Mouse (Mus musculus) frontal cortex, adult (tissue): ENCODE results near the gene Slc29a4.
A peak's percentile ranks its signal among the peaks of the same experiment; 100 is the strongest.

Source experiments
- ATAC-seq: cut with Nextera tagmentation; 2 replicates; pipeline ENCODE4 v1.9.2; 2017; ENCODE audit warnings: mild to moderate bottlenecking, moderate library complexity, mixed read lengths; ENCODE audit not compliant: low TSS enrichment

Gene Slc29a4

DNA sequence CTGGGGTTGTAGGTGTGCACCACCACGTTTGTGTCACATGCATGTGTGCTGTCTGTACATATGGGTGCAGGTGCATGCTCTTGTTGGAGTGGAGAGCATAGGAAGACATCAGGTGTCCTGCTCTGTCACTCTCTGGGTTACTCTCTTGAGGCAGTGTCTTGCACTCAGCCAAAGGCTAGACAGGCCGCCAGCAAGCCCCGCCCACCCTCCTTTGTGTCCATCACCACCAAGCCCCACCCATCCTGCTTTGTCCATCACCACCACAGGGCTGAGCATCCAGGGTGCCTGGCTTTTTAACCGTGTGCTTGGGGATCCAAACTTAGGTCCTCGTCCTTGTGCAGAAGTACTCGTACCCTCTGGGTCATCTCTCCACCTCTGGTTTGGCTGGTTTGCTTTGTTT lies 3.9 kb downstream of the Slc29a4 start:
- no peak for ATAC-seq

DNA sequence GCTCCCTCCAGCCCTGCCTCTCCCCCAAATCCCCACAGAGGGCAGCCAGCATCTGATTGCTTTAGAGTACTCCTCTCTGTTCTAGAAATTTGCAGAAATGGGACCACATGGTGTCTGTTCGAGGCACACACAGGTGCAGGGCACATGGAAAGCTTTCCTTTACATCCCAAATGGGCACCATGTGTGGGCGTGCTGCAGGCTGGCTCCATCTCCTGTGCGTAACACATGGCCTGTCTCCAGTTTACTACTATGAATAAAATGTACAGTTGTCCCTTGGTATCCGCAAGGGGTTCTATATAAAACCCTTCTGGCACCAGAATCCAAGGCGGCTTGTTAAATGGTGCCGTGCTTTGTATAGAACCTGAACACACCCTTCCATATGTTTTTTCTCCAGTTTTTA lies 4.6 kb downstream of the Slc29a4 start:
- peak; percentile 71 for ATAC-seq

DNA sequence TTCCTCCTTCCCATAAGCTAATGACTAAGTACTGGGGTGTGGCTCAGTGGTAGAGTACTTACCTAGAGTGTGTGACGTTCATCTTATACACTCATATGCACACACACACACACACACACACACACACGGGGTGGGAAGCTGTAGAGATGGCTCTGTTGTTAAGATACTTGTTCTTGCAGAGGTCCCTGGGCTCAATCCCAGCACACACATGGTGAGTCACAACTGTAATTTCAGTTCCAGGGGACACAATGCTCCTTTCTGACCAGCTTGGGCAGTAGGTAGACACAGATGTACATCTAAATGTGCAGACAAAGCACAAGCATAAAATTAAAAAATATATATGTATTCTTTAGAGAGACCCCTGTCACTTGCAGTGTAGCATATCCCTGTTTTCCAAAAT lies 5.4 kb downstream of the Slc29a4 start:
- ATAC-seq = no peak

GRCm38 (mm10) chr5:142700842-142701589 lies 8.7 kb downstream of the Slc29a4 start:
- ATAC-seq = no peak

DNA sequence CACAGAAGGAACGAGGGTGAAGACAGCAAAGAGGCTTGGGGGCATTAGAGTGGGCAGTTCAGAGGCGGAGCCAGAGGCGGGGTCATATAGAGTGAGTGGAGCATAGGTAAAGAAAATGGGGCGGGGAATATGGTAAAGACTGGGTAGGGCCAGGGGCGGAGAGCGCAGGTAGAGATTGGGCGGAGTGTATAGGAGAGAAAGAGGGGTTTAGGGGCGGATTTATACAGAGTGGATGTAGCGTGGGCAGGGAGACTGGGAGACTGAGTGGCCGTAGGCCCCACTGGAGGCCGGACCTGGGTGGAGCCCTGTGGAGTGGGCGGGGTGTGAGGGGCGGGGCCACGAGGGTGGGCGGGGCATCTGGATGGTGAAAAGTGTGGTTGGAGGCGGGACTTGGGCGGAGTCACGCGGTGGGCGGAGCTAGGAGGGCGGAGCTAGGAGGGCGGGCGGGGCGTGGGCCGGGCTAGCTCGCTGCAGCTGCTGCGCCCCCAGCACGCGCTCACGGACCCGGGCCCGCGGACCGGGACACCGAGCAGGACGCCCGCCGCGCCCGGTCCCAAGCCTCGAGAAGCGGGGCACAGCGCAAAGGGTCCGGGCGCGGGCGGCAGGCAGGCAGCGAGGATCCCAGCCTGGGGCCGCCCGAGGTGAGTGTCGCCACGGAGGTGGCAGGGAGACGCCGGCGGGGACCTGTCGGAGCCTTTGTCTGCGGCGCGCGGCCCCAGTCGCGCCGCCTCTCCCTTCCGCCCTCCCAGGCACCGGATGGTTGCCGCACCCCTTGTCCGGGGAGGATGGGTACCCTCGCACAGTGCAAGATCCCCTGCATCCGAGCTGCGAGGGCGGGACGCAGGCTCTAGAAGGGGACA lies 9.6 kb downstream of the Slc29a4 start:
- peak; percentile 21; the same call in 1 of the 2 replicates for ATAC-seq

GRCm38 (mm10) chr5:142702511-142703138 lies 10.3 kb downstream of the Slc29a4 start:
- no peak for ATAC-seq

DNA sequence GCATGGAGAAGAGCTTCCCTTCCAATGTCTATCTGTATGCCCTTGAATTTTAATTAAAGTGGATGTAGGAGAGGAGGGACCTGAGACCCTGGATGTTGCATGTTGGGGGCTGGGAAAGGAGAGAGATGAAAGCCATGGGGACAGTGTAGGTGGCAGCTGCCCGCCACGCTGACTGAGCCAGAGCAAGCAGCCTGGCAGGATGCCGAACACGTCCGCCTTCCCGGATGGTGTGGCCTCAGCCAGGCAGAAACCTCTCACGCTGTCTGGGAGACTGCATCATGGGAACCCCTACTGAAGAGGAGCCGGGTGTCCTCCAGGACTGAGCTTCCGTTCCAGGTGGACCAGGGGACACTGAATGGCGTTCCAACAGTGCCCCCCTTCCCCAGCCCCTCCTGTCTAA lies 11.3 kb downstream of the Slc29a4 start:
- peak; percentile 56; the same call in 1 of the 2 replicates for ATAC-seq

DNA sequence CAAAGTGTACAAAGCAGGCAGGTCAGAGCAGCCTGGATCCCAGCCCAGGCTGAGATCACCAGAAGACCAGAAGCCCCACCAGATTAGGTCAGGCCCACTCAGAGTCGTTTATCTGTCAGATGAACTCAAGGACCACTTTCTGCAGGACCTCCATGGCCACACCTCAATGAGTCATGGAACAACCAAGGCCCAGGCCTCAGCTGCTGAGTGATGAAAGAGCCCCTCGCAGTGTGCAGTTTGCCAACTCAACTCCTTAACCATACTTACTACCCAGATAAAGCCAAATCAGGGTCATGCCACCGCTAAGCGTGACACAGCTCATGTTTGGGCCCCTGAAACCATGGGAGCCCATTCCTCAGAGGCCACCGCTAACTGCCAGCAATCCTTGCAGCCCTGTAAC lies 15.4 kb downstream of the Slc29a4 start:
- ATAC-seq = no peak

- no peak for ATAC-seq
Observed at GRCm38 (mm10) chr5:142709436-142709835, 17.1 kb downstream of the Slc29a4 start.

DNA sequence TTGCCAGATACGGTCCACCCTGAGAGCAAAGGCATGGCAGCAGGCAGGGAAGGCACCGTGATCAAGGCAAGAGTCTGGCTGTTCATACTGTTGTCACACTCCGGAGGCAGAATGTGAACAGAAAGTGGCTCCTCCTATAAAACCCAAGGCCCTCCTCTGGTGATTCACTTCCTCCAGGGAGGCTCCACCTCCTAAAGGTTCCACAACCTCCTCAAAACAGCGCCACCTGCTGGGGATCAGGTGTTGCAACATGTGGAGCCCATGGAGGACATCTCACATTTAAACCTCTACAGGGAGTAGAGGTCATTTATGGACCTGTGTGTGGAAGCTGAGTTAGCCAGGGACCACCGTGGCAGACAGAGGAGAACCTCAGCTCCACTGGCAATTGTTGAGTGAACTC lies 20.1 kb downstream of the Slc29a4 start:
- no peak for ATAC-seq

GRCm38 (mm10) chr5:142713966-142714365 lies 21.7 kb downstream of the Slc29a4 start:
- ATAC-seq = no peak

GRCm38 (mm10) chr5:142715059-142715458 lies 22.7 kb downstream of the Slc29a4 start:
- no peak for ATAC-seq

DNA sequence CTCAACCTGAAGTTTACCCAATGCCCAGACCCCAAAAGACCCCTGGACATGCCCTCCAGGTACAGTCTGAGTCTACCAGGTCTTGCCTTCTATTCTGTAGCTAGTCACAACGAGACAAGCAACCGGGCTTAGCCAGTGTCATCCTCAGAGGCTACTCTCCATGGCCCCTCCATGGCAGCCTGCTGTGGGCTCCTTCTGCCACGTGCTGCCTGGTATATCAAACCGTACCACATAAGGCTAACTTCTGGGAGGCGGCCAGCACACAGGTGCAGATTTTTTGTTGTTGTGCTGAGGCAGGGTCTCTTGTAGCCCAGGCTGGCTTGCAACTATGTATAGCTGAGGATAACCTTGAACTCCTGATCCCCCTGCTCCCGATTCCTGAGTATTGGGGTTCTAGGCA lies 23.7 kb downstream of the Slc29a4 start:
- ATAC-seq = no peak

GRCm38 (mm10) chr5:142718037-142718436 lies 25.7 kb downstream of the Slc29a4 start:
- ATAC-seq = peak; percentile 81; the same call in 1 of the 2 replicates

DNA sequence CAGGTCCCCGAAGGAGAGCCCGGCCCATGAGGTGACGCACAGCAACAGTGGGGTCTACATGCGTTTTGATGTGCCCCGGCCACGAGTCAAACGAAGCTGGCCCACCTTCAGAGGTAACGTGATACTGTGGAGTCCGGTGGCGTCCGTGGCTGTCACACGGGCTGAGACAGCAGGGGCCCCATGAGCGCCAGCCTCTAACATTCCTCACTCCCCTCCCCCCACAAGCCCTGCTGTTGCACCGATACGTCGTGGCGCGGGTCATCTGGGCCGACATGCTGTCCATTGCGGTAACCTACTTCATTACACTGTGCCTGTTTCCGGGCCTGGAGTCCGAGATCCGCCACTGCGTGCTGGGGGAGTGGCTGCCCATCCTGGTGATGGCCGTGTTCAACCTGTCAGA lies 26.2 kb downstream of the Slc29a4 start:
- no peak for ATAC-seq

DNA sequence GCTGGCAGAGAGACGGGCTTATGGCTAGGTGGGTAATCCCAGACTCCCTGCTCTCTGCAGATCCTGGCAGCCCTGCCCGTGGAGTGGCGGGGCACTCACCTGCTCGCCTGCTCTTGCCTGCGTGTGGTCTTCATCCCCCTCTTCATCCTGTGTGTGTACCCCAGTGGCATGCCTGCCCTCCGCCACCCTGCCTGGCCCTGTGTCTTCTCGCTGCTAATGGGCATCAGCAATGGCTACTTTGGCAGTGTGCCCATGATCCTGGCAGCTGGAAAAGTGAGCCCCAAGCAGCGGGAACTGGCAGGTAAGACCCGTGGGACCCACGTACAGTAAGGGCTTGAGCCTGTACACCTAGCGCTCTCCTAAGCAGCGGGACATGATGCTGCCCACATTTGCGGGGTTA lies 27.6 kb downstream of the Slc29a4 start:
- ATAC-seq = no peak

DNA sequence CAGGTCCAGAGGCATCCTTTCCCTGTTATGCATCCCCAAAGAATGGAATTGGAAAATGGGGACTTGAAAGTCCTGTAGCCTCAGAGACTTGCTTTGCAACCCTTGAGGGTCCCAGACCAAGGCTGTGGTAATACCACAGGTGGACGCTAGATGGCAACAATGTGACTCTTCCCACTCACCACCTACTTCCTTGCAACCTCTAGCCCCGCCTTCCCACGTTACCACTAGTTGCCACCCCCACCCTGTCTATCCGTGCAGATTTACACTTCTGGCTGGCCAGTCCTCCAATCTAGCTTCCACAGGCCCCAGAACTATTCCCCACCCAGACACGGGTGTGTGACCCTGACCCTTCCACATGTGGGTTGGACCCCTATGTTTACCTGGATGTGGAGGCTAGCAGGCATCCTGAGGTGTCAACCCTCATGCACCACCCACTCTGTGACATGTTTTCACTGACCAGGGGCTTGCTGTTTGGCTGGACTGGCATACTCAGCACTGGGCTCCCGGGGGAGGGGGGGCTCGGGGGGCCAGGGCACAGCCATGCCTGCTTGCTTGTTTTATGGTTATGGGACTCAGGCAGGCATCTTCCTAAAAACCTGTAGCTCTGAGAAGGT lies 31.3 kb downstream of the Slc29a4 start:
- ATAC-seq = peak; percentile 65

GRCm38 (mm10) chr5:142724265-142724664 lies 32.0 kb downstream of the Slc29a4 start:
- ATAC-seq = no peak

DNA sequence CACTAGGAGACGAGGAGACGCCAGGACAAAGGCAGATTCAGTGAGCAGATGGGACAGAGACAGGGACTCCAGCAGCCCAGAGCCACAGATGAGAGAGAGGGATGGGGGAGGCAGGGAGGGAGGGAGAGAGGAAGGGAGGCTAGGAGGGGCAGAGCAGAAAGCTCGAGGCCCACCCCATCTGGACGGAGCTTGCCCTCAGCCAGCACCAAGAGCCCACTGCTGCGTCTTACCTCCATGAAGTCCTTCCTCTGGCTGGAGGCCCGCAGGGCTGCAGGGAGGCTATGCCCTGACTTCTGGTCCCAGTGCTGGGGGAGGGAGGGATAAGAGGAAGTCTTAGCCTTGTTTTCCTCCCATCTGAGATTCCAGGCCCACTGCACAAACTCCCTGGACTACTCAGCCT lies 34.4 kb downstream of the Slc29a4 start:
- no peak for ATAC-seq

DNA sequence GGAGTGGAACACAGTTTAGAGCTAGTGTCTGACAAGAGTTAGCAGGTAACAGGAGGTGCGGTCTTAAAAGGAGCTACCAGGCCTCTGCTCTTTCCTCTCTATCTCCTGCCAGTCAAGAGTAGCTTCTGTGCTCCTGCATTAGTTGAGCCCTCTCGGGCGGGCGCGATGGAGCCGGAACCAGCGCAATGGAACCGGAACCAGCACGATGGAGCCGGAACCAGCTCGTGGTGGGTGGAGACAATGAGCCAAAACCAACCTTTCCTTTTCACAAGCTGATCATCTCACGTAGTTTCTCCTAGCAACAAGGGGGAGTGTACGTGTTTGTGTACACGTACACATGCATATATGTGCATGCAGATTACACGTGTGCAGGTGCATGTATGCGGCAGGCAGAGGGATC lies 36.0 kb downstream of the Slc29a4 start:
- no peak for ATAC-seq

- ATAC-seq = no peak
Observed at GRCm38 (mm10) chr5:142730295-142730694, 38.0 kb downstream of the Slc29a4 start.

DNA sequence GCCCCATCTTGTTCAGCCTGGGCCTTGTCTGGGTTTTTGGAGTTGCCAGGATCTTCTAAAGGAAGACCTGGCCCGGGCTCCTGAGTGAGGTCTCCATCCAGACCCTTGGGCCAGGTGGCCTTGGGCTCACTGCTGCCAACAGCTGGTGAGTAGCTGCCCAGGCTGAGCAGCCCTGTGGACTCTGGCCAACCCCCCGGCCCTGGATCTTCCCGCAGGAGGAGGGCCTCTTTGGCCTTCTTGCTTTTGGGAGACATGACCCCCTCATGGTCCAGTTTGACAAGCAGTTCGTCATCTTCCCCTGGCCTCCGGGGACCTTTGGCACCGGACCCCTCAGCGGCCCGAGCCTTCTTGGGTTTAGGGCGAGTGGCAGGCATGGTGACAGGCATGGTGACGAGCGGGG lies 39.6 kb downstream of the Slc29a4 start:
- ATAC-seq = no peak
